Mouse (Mus musculus) lung, embryonic 14.5 days (tissue): ENCODE data around the gene Larp4. TPM values are rescaled to one million over a fixed set of nuclear protein-coding genes. Genes with fewer than 3 reads are reported as not detected.
"Not testable (repeated sequence)": the region's sequence is repeated elsewhere in the genome, so short reads cannot be mapped to it uniquely, and the experiment has no call there.

Experiments used
- ATAC-seq: fragments of 200-750 bp; cut with Nextera tagmentation; 2 replicates; pipeline ENCODE4 v1.8.0; 2017; ENCODE audit warnings: mild to moderate bottlenecking, moderate TSS enrichment, moderate library complexity; ENCODE audit not compliant: insufficient read depth
- DNase-seq: peaks from one replicate; pipeline ENCODE4 v3.0.0-alpha.2; 2015
- H3K27ac ChIP-seq: fragments of 300-500 bp; sonication (generic); 2 replicates; pipeline ENCODE4 v1.5.1; 2014; ENCODE audit warnings: low read depth, mild to moderate bottlenecking, moderate library complexity
- H3K27me3 ChIP-seq: fragments of 300-500 bp; sonication (generic); 2 replicates; pipeline ENCODE4 v1.6.1; 2014; ENCODE audit warnings: low read length, control low read depth; ENCODE audit not compliant: insufficient read depth
- H3K36me3 ChIP-seq: fragments of 300-500 bp; sonication (generic); 2 replicates; pipeline ENCODE4 v1.6.1; 2014; ENCODE audit warnings: control low read depth; ENCODE audit not compliant: insufficient read depth
- H3K4me1 ChIP-seq: fragments of 300-500 bp; sonication (generic); 2 replicates; pipeline ENCODE4 v1.6.1; 2014; ENCODE audit warnings: antibody characterized with exemption, control low read depth; ENCODE audit not compliant: insufficient read depth
- H3K4me2 ChIP-seq: fragments of 300-500 bp; sonication (generic); 2 replicates; pipeline ENCODE4 v1.6.1; 2014; ENCODE audit warnings: mild to moderate bottlenecking
- H3K4me3 ChIP-seq: fragments of 300-500 bp; sonication (generic); 2 replicates; pipeline ENCODE4 v1.5.1; 2014; ENCODE audit warnings: low read depth, low read length
- H3K9ac ChIP-seq: fragments of 300-500 bp; sonication (generic); 2 replicates; pipeline ENCODE4 v1.6.1; 2014
- H3K9me3 ChIP-seq: fragments of 300-500 bp; sonication (generic); 2 replicates; pipeline ENCODE4 v1.6.1; 2016; ENCODE audit warnings: low read depth, low read length, control low read depth
- CTCF ChIP-seq: IDR thresholded peaks from 2 replicates; pipeline ENCODE4 v1.5.1; 2016; ENCODE audit warnings: antibody characterized with exemption, low read depth
- WGBS: fragments of 180-500 bp; shearing (Covaris S2); extraction: QIAGEN DNeasy Blood & Tissue Kit; methylation state at CpG from one replicate; pipeline ENCODE4 v1.1.7; 2014; 5-methylcytosine and 5-hydroxymethylcytosine counted together
- polyA plus RNA-seq: library from polyadenylated mRNA; unstranded; fragments of >200 nt; fragmentation: Nextera tagmentation; extraction: Ambion mirVana; gene quantifications from 2 replicates; pipeline ENCODE4 v1.2.1, GENCODE M21; 2014

Larp4 gene
- 39.3 and 41.0 TPM in 2 replicates for polyA plus RNA-seq

GRCm38 (mm10) chr15:99969765-99970164 is at the start of gene Larp4:
TSS of gene Larp4 (plus strand) at chr15:99970065.
- H3K9ac ChIP-seq, H3K27me3 ChIP-seq, H3K4me3 ChIP-seq, H3K9me3 ChIP-seq, DNase-seq, H3K27ac ChIP-seq, H3K4me2 ChIP-seq, H3K4me1 ChIP-seq, ATAC-seq, H3K36me3 ChIP-seq: not testable (repeated sequence)
- WGBS = 84% methylated on average over 6 of the region's 6 CpGs

GRCm38 (mm10) chr15:99931231-99931630 is 38.6 kb upstream of the Larp4 start:
- H3K4me1 ChIP-seq = no peaks in the 10 kb centered on the region
- no peak for TF ChIP-seq CTCF
- H3K36me3 ChIP-seq = no peaks in the 10 kb centered on the region
- 52% methylated on average over 8 of the region's 8 CpGs for WGBS
- H3K4me3 ChIP-seq = no peak overlapping the region
- ATAC-seq (peak; percentile 44; the same call in 1 of the 2 replicates), DNase-seq (peak; percentile 64)
- H3K9ac ChIP-seq = no peak overlapping the region
- H3K9me3 ChIP-seq = no peaks in the 10 kb centered on the region
- no peak overlapping the region for H3K27ac ChIP-seq
- H3K27me3 ChIP-seq = no peaks in the 10 kb centered on the region
- H3K4me2 ChIP-seq = no peak overlapping the region

DNA sequence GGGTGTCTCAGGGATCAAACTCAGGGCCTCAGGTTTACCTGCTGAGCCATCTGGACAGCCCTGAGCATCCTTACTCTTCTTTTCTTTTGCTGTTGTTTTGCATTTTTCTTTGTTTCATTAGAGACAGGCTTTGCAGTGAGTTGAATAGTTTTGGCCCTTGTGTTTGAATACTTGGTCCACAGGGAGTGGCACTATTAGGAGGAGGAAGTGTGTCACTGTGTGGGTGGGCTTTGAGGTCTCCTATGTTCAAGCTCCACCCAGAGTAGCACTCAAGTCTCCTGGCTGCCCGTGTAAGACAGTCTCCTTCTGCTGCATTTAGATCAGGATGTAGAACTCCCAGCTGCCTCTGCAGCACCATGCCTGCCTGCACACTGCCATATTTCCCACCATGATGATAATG is 35.4 kb upstream of the Larp4 start:
- Histone ChIP-seq H3K4me1 (no peaks in the 10 kb centered on the region), H3K9me3 (no peaks in the 10 kb centered on the region), H3K27ac (no peak overlapping the region), H3K9ac (no peak overlapping the region), H3K36me3 (no peaks in the 10 kb centered on the region), H3K4me2 (no peak overlapping the region), H3K4me3 (no peak overlapping the region), H3K27me3 (no peaks in the 10 kb centered on the region)
- no peak for TF ChIP-seq CTCF
- no peak for ATAC-seq
- 35% methylated on average over 1 of the region's 1 CpGs for WGBS
- no peak for DNase-seq

GRCm38 (mm10) chr15:99936659-99937058 is 33.2 kb upstream of the Larp4 start:
- Histone ChIP-seq H3K4me2 (no peak overlapping the region), H3K9ac (no peak overlapping the region), H3K27me3 (no peaks in the 10 kb centered on the region), H3K36me3 (no peaks in the 10 kb centered on the region), H3K9me3 (no peaks in the 10 kb centered on the region), H3K4me3 (no peak overlapping the region), H3K4me1 (no peaks in the 10 kb centered on the region), H3K27ac (no peak overlapping the region)
- ATAC-seq (no peak), DNase-seq (no peak)
- TF ChIP-seq CTCF = no peak
- 98% methylated on average over 3 of the region's 3 CpGs for WGBS

GRCm38 (mm10) chr15:99937841-99938240 is 32.0 kb upstream of the Larp4 start:
- no peak overlapping the region for H3K27ac ChIP-seq
- no peaks in the 10 kb centered on the region for H3K9me3 ChIP-seq
- ATAC-seq (no peak), DNase-seq (no peak)
- H3K9ac ChIP-seq = no peak overlapping the region
- WGBS = 84% methylated on average over 8 of the region's 8 CpGs
- no peaks in the 10 kb centered on the region for H3K36me3 ChIP-seq
- no peak overlapping the region for H3K4me3 ChIP-seq
- no peak overlapping the region for H3K4me2 ChIP-seq
- TF ChIP-seq CTCF = no peak
- no peaks in the 10 kb centered on the region for H3K4me1 ChIP-seq
- no peaks in the 10 kb centered on the region for H3K27me3 ChIP-seq

DNA sequence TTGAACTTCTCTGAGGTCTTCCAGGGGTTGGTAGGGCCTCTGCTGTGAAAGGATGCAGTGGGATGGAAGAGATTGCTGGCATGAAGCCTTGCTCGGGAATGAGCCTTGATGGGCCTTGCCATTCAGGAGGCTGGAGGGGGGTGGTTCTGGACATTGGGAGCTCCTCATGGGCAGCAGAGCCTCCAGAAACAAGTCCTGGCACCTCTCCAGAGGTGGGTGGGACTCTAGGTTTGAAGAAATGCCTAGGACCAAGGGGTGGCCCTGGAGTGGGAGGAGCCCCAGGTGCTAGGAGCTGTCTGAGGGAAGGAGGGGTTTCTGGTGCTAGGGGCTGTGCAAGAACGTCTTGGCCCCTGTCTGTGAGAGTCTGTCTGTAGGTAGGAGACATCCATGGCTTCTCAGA is 29.4 kb upstream of the Larp4 start:
- no peak overlapping the region for H3K4me3 ChIP-seq
- H3K27ac ChIP-seq = no peak overlapping the region
- H3K4me1 ChIP-seq = no peaks in the 10 kb centered on the region
- H3K9ac ChIP-seq = no peak overlapping the region
- WGBS = 47% methylated on average over 2 of the region's 2 CpGs
- H3K9me3 ChIP-seq = no peaks in the 10 kb centered on the region
- ATAC-seq = no peak
- no peak overlapping the region for H3K4me2 ChIP-seq
- H3K27me3 ChIP-seq = no peaks in the 10 kb centered on the region
- TF ChIP-seq CTCF = no peak
- no peaks in the 10 kb centered on the region for H3K36me3 ChIP-seq
- peak; percentile 21 for DNase-seq

DNA sequence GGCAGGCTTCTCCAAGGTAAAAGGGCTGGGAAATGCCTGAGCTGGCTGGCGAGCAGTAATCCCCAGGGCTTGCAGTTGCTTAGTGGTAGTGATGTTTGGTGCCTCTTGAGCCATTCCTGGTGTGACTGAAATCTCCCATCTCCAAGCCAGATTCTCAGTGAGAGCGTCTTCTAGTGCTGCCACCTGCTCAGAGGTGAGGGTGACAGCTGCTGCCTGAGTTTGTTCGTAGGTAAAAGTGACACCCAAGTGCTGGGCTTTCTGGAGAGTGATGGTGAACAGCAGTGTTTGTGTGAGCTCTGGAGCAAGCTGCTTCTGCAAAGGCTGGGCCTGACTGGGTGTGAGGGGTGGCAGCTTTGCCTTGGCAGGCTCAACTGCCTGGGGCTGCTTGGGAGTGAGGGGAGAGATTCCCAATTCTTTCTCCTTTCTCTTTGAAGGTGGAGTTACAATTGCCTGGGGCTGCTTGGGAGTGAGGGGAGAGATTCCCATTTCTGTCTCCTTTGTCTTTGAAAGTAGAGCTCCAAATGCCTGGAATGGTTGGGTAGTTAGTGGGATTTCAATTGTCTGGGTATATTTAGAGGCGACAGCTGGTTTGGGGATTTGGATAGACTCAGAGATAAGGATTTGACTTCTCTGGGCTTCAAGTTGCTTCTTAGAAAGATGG is 28.8 kb upstream of the Larp4 start:
- ATAC-seq (no peak), DNase-seq (no peak)
- Histone ChIP-seq H3K4me3 (no peak overlapping the region), H3K9me3 (no peaks in the 10 kb centered on the region), H3K9ac (no peak overlapping the region), H3K4me2 (no peak overlapping the region), H3K4me1 (no peaks in the 10 kb centered on the region), H3K36me3 (no peaks in the 10 kb centered on the region), H3K27ac (no peak overlapping the region), H3K27me3 (no peaks in the 10 kb centered on the region)
- 72% methylated on average over 4 of the region's 4 CpGs for WGBS
- no peak for TF ChIP-seq CTCF
